Comparison of ENCODE assay signal across 11 mouse cellular contexts in genomic region chr2:158893171-158893853, GRCm38 (mm10).
DNase-seq lines count a peak whose midpoint lies in the region; ATAC-seq and TF ChIP-seq lines count a peak whose summit lies in the region.
"Had no signal": no experiment of that assay in that cellular context is flagged by ENCODE, and none has a peak within 500 bp of the region (broad histone marks: within the 10 kb centered on the region; RNA-seq: fewer than 3 reads in every experiment).

No protein-coding gene starts in this region.

- H3K4me2 ChIP-seq in kidney, postnatal 0 days (ENCODE audit: low read length), result no peak overlapping the region
- no peak overlapping the region for H3K4me2 ChIP-seq in hindbrain, postnatal 0 days (ENCODE audit: low read depth, low read length)
- H3K4me2 ChIP-seq: heart, embryonic 15.5 days; liver, embryonic 13.5 days had no signal

- no peak for TF ChIP-seq POLR2A in cerebellum, adult 2 months (IDR thresholded peaks at IDR 0.05; ENCODE audit: borderline replicate concordance, insufficient read depth, low read length)

- no peaks in the 10 kb centered on the region for H3K36me3 ChIP-seq in kidney, postnatal 0 days (ENCODE audit: insufficient read depth, low read length)
- H3K36me3 ChIP-seq in hindbrain, postnatal 0 days (ENCODE audit: insufficient read depth, low read length), result no peaks in the 10 kb centered on the region
- H3K36me3 ChIP-seq in megakaryocyte, embryonic 14.5 days (replicated peaks; ENCODE audit: low read length), result no peaks in the 10 kb centered on the region
- H3K36me3 ChIP-seq: heart, embryonic 15.5 days; liver, embryonic 13.5 days had no signal

- no peak overlapping the region for H3K9ac ChIP-seq in kidney, postnatal 0 days (ENCODE audit: low read depth, low read length)
- no peak overlapping the region for H3K9ac ChIP-seq in hindbrain, postnatal 0 days (replicated peaks; ENCODE audit: low read length)
- H3K9ac ChIP-seq: forebrain, postnatal 0 days; heart, embryonic 15.5 days; liver, embryonic 13.5 days had no signal

- H3K4me3 ChIP-seq in kidney, postnatal 0 days (replicated peaks; ENCODE audit: low read depth, low read length), result no peak overlapping the region
- H3K4me3 ChIP-seq in hindbrain, postnatal 0 days (ENCODE audit: low read length), result no peak overlapping the region
- H3K4me3 ChIP-seq in megakaryocyte, embryonic 14.5 days (replicated peaks), result peak overlapping the region; percentile 59
- H3K4me3 ChIP-seq in cerebellum, adult 2 months (replicated peaks; ENCODE audit: insufficient read depth, low read depth, low read length), result no peak overlapping the region
- H3K4me3 ChIP-seq: heart, embryonic 15.5 days; liver, embryonic 13.5 days had no signal

- peak; percentile 22 for DNase-seq in adrenal gland, postnatal 14 days
- no peak for DNase-seq in adrenal gland, adult (ENCODE audit: inconsistent age in 2 of 2, low spot score in 1 of 2)
- peak; percentile 42 for DNase-seq in kidney, postnatal 0 days (ENCODE audit: low spot score)
- no peak for DNase-seq in kidney, adult 9 months
- peak; percentile 12 for DNase-seq in hindbrain, postnatal 0 days (ENCODE audit: low spot score)
- DNase-seq in retina, postnatal 1 day, result no peak
- no peak for DNase-seq in cerebellum, adult 2 months
- DNase-seq: forebrain, postnatal 0 days; liver, embryonic 13.5 days had no signal

- TF ChIP-seq CTCF in kidney, postnatal 0 days (IDR thresholded peaks at IDR 0.05; ENCODE audit: low read depth), result no peak
- no peak for TF ChIP-seq CTCF in hindbrain, postnatal 0 days (IDR thresholded peaks at IDR 0.05; ENCODE audit: low read depth)
- no peak for TF ChIP-seq CTCF in cerebellum, adult 2 months (IDR thresholded peaks at IDR 0.05; ENCODE audit: borderline replicate concordance, insufficient read depth, low read depth, low read length)

- H3K27ac ChIP-seq in kidney, postnatal 0 days, result no peak overlapping the region
- H3K27ac ChIP-seq in hindbrain, postnatal 0 days, result no peak overlapping the region
- no peak overlapping the region for H3K27ac ChIP-seq in cerebellum, adult 2 months (ENCODE audit: insufficient read depth, low read length)
- H3K27ac ChIP-seq: heart, embryonic 15.5 days; liver, embryonic 13.5 days had no signal

- H3K9me3 ChIP-seq in kidney, postnatal 0 days (replicated peaks; ENCODE audit: low read length), result no peaks in the 10 kb centered on the region
- no peaks in the 10 kb centered on the region for H3K9me3 ChIP-seq in hindbrain, postnatal 0 days (ENCODE audit: low read length)
- H3K9me3 ChIP-seq in megakaryocyte, embryonic 14.5 days, result no peaks in the 10 kb centered on the region
- H3K9me3 ChIP-seq: heart, embryonic 15.5 days; liver, embryonic 13.5 days had no signal

- H3K4me1 ChIP-seq in kidney, postnatal 0 days (replicated peaks; ENCODE audit: insufficient read depth, low read length), result no peaks in the 10 kb centered on the region
- H3K4me1 ChIP-seq in hindbrain, postnatal 0 days (ENCODE audit: insufficient read depth, low read length), result no peaks in the 10 kb centered on the region
- H3K4me1 ChIP-seq in megakaryocyte, embryonic 14.5 days, result peaks cover 6% of the 10 kb centered on the region; the same call in 1 of the 2 replicates
- no peaks in the 10 kb centered on the region for H3K4me1 ChIP-seq in cerebellum, adult 2 months (ENCODE audit: control insufficient read depth, insufficient read depth, low read length)
- H3K4me1 ChIP-seq: heart, embryonic 15.5 days; liver, embryonic 13.5 days had no signal

- 7% methylated on average over 16 of the region's 16 CpGs for whole genome bisulfite sequencing in kidney, postnatal 0 days
- WGBS in hindbrain, postnatal 0 days, result 51% methylated on average over 16 of the region's 16 CpGs
- 33% methylated on average over 16 of the region's 16 CpGs for WGBS in cerebellum, adult 2 months

- H3K27me3 ChIP-seq in kidney, postnatal 0 days (ENCODE audit: insufficient read depth, low read length), result no peaks in the 10 kb centered on the region
- H3K27me3 ChIP-seq in hindbrain, postnatal 0 days (ENCODE audit: insufficient read depth, low read length), result no peaks in the 10 kb centered on the region
- H3K27me3 ChIP-seq in megakaryocyte, embryonic 14.5 days (replicated peaks), result peaks cover 29% of the 10 kb centered on the region
- H3K27me3 ChIP-seq in cerebellum, adult 2 months (ENCODE audit: control insufficient read depth, insufficient read depth, low read length), result no peaks in the 10 kb centered on the region; the same call in 1 of the 2 replicates
- H3K27me3 ChIP-seq: liver, embryonic 13.5 days had no signal

- peak; percentile 54 for ATAC-seq in kidney, postnatal 0 days (replicated peaks; ENCODE audit: low FRiP score, low read depth)
- no peak for ATAC-seq in hindbrain, postnatal 0 days
- ATAC-seq: forebrain, postnatal 0 days had no signal

Comparison
In these comparisons a context has a peak if more than half of its experiments do, and no peak if none do; other contexts are left out.
1. DNase-seq: peak in adrenal gland, postnatal 14 days (single experiment), kidney, postnatal 0 days (single experiment) and hindbrain, postnatal 0 days (single experiment); none in adrenal gland, adult (0 of 2), kidney, adult 9 months (single experiment), retina, postnatal 1 day (single experiment) and cerebellum, adult 2 months (0 of 2).